Mouse (Mus musculus): Measurements from ENCODE around the gene Lrrfip1.

Lrrfip1 gene

GRCm38 (mm10) chr1:91026945-91027344 lies 28.4 kb downstream of the Lrrfip1 start:
- DNase-seq = no peak

GRCm38 (mm10) chr1:91030383-91030782 lies 31.8 kb downstream of the Lrrfip1 start:
- no peak for DNase-seq

- DNase-seq = no peak
Observed at GRCm38 (mm10) chr1:91031547-91031946, 33.0 kb downstream of the Lrrfip1 start.

- DNase-seq = no peak
Observed at GRCm38 (mm10) chr1:91032393-91032971, 33.9 kb downstream of the Lrrfip1 start.

- DNase-seq = no peak
Observed at GRCm38 (mm10) chr1:91034547-91034946, 36.0 kb downstream of the Lrrfip1 start.

GRCm38 (mm10) chr1:91035266-91035665 lies 36.7 kb downstream of the Lrrfip1 start:
- no peak for DNase-seq

- DNase-seq = no peak
Observed at GRCm38 (mm10) chr1:91037213-91037612, 38.7 kb downstream of the Lrrfip1 start.

GRCm38 (mm10) chr1:91038010-91038409 lies 39.5 kb downstream of the Lrrfip1 start:
- peak; percentile 41 to 44 for DNase-seq

GRCm38 (mm10) chr1:91038531-91038930 lies 40.0 kb downstream of the Lrrfip1 start:
- DNase-seq = no peak

GRCm38 (mm10) chr1:91041605-91042004 lies 43.1 kb downstream of the Lrrfip1 start:
- no peak for DNase-seq

GRCm38 (mm10) chr1:91043191-91043590 lies 44.7 kb downstream of the Lrrfip1 start:
- DNase-seq = no peak

GRCm38 (mm10) chr1:91044176-91044575 lies 45.6 kb downstream of the Lrrfip1 start:
- no peak for DNase-seq

GRCm38 (mm10) chr1:91044648-91045047 lies 46.1 kb downstream of the Lrrfip1 start:
- DNase-seq = no peak

- DNase-seq = no peak
Observed at GRCm38 (mm10) chr1:91046237-91046636, 47.7 kb downstream of the Lrrfip1 start.

- no peak for DNase-seq
Observed at GRCm38 (mm10) chr1:91049296-91049695, 50.8 kb downstream of the Lrrfip1 start.

GRCm38 (mm10) chr1:91051461-91052094 lies 53.0 kb downstream of the Lrrfip1 start:
- DNase-seq = no peak

GRCm38 (mm10) chr1:91052747-91053181 lies 54.2 kb downstream of the Lrrfip1 start:
- peak; percentile 94 to 95 for DNase-seq

- DNase-seq = peak; percentile 82 to 88
Observed at GRCm38 (mm10) chr1:91053218-91054073, 54.9 kb downstream of the Lrrfip1 start.

- DNase-seq = no peak
Observed at GRCm38 (mm10) chr1:91054074-91054471, 55.5 kb downstream of the Lrrfip1 start.

GRCm38 (mm10) chr1:91054815-91055214 lies 56.3 kb downstream of the Lrrfip1 start:
- peak; percentile 39 to 49 for DNase-seq

GRCm38 (mm10) chr1:91055744-91056143 lies 57.2 kb downstream of the Lrrfip1 start:
- no peak for DNase-seq

GRCm38 (mm10) chr1:91056416-91056815 lies 57.9 kb downstream of the Lrrfip1 start:
- no peak for DNase-seq
